Mouse (Mus musculus): ENCODE data around the gene Rnaset2a.
"Not testable (repeated sequence)": the region's sequence is repeated elsewhere in the genome, so short reads cannot be mapped to it uniquely, and the experiment has no call there.

Rnaset2a gene

DNA sequence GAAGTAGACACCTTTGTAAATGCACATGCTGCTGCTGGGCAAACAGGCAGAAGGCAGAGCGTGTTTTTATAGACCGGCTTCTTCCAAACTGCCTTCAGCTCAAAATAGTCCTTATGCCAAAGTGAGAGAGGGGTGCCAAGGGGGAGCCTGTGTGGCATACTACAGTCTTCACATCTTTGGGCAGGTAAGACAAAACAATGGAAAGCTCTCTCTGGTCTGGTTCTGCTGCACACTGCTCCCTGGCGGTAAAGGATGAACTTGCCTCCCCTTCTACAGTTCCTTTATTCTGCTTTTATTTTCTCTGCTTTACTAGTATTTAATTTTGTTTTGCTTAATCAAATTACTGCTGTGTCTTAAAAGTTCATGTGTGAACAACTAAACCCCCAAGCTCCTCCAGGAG lies 13.1 kb upstream of the Rnaset2a start:
- not testable (repeated sequence) for H3K36me3 ChIP-seq (ENCODE audit: control insufficient read depth, insufficient read depth, low read length, poor library complexity, severe bottlenecking); H3K27me3 ChIP-seq (ENCODE audit: control insufficient read depth, insufficient read depth, low read length, poor library complexity, severe bottlenecking)
- DNase-seq (ENCODE audit: low read depth, low spot score) = peak; percentile 58

DNA sequence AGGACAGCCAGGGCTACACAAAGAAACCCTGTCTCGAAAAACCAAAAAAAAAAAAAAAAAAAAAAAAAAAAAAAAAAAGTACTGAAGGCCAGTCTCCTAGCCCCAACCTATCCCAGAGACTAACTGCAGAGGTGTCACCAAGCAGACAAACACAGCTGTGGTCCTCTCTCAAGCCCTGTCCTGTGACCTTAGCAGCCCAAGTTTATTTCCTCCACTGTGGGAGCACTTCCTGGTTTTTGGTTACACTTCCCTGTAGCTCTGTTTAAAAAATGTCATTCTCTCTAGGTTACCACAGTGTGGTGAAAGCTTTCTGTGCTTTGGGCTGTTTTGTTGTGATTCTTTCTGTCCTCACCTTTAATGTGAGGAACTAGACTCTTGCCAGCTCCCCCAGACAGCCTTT lies 10.7 kb upstream of the Rnaset2a start:
- not testable (repeated sequence) for H3K27me3 ChIP-seq (ENCODE audit: control insufficient read depth, insufficient read depth, low read length, poor library complexity, severe bottlenecking); H3K36me3 ChIP-seq (ENCODE audit: control insufficient read depth, insufficient read depth, low read length, poor library complexity, severe bottlenecking); DNase-seq (ENCODE audit: low read depth, low spot score)

DNA sequence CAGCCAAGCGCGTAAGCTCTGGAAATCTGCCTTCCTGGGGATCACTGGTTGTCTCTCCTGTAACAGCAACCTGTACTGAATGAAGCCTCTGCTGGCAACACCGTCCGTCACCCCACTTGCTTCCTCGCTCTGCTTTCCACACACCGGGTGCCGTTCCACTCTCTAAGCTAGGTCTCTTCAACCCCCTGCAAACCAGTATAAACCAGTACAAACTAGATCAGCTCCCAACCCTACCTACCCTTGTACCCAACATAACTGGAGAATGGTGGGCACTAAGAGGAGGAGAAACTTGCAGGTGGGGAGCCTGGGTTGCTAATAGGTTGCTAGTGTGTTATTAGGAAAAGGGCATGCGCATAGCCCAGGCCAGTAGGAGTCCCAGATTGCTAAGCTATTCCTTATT lies 8.1 kb upstream of the Rnaset2a start:
- DNase-seq (ENCODE audit: low read depth, low spot score); H3K36me3 ChIP-seq (ENCODE audit: control insufficient read depth, insufficient read depth, low read length, poor library complexity, severe bottlenecking); H3K27me3 ChIP-seq (ENCODE audit: control insufficient read depth, insufficient read depth, low read length, poor library complexity, severe bottlenecking): not testable (repeated sequence)

DNA sequence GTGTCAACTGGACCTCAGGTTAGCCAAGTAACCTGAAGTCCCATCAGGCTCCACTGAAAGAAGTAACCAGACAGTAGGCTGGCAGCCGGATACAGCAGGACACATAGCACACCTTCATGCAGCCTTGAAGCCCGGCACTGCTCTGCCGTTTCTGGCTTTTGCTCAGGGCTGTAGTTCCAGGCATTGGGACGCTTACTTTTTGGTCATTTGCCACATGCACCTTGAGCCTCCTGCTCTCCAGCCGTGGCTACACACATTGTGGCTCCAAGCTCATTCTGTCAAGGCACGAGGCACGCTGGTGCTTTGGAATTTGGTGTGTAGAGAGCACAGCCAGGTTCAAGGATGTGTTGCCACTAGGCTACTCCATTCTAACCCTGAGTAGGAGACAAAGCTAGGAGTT lies 7.1 kb upstream of the Rnaset2a start:
- H3K36me3 ChIP-seq (ENCODE audit: control insufficient read depth, insufficient read depth, low read length, poor library complexity, severe bottlenecking); DNase-seq (ENCODE audit: low read depth, low spot score); H3K27me3 ChIP-seq (ENCODE audit: control insufficient read depth, insufficient read depth, low read length, poor library complexity, severe bottlenecking): not testable (repeated sequence)

DNA sequence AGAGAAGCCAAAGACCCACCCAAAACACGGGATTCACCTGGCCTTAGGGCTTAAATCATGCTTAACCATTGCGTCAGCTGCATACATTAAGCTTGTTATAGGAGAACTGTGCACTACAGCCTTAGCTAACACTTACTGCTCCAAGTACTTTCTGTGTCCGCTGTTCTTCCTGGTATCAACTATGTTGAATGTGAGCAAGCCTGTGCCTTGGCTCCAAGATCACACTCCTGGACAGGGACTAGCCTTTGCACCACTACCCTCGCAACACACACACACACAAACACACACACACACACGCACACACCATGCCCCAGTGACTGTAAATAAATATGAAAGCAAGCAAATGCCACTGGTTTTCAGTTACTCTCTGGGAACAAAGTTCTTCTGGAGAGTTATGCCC lies 966 bp downstream of the Rnaset2a start:
- H3K36me3 ChIP-seq (ENCODE audit: control insufficient read depth, insufficient read depth, low read length, poor library complexity, severe bottlenecking); DNase-seq (ENCODE audit: low read depth, low spot score); H3K27me3 ChIP-seq (ENCODE audit: control insufficient read depth, insufficient read depth, low read length, poor library complexity, severe bottlenecking): not testable (repeated sequence)

DNA sequence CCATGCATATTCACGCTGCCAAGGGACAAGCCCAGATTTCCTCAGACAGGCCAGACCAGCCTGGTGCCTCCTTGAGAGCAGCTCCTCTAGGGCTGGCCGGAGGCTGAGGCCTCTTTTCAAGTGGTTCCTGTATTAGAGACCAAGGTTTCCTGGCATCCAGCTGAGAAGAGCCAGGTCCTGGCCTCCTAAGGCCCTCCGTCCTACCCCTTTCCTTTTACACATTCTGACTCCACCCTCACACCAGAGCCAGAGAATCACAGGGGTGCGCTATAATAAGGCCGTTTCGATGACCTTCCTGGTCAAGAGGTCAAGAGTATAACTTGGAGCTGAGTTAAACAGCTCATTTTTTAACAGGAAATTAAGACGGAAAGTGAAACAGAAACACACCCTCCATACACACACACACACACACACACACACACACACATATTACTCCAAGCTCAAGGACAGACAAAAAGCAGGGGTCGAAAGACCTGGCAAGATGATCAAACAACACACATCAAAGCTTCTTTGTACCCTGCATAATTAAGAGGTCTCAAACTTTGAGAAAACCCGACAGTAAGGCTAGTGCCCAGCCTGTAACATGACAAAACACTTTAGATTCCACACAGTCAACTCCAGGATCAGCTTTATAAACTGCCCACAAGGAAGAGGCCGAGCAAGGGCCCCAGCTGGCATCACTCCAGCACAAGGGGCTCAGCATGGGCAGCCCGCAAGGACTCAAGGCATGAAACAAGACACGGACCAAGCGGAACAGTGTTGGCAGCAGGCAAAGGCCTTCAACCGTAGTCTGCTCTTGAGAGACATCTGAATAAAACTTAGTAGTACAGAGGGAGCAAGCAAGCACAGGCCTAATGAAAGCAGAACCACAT lies 3.9 kb downstream of the Rnaset2a start:
- DNase-seq (ENCODE audit: low read depth, low spot score) = peak; percentile 15
- not testable (repeated sequence) for H3K36me3 ChIP-seq (ENCODE audit: control insufficient read depth, insufficient read depth, low read length, poor library complexity, severe bottlenecking); H3K27me3 ChIP-seq (ENCODE audit: control insufficient read depth, insufficient read depth, low read length, poor library complexity, severe bottlenecking)

DNA sequence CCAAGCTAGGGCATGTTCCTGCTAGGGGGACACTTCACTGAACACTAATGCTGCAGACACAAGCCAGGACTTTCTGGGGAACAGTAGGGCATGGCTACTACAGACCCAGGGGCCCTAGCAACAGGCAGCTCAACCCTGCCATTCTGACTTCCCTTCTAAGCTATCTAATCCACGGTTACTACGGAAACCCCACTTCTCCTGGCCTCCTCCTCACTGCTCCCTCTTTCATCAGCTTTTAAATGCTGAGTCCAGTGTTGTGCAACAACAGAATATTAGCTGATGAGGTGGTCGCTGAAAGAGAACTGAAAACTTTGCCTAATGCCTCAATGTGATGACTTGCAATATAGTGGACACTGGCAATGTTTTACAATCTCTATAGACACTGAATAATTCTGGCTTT lies 7.7 kb downstream of the Rnaset2a start:
- not testable (repeated sequence) for DNase-seq (ENCODE audit: low read depth, low spot score); H3K27me3 ChIP-seq (ENCODE audit: control insufficient read depth, insufficient read depth, low read length, poor library complexity, severe bottlenecking)

DNA sequence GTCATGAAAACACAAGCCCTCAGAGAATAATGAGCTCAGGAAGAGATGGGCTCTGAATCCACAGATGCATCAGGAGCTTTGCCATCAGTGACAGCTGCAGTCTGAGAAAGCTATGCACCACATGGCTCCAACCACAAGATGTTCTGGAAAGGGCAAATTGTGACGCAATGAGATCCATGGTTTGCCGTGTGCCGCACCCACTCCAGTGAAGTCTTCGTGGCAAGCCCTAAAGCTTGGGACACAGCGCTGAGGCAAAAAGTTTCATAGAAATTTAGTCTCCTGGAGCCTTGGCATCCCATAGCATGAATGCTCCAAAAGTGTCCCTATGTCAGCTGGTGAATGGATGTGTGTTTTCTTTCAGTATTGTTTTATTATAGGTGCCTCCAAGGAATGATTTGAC lies 9.8 kb downstream of the Rnaset2a start:
- not testable (repeated sequence) for H3K36me3 ChIP-seq (ENCODE audit: control insufficient read depth, insufficient read depth, low read length, poor library complexity, severe bottlenecking); H3K27me3 ChIP-seq (ENCODE audit: control insufficient read depth, insufficient read depth, low read length, poor library complexity, severe bottlenecking); DNase-seq (ENCODE audit: low read depth, low spot score)

More for the DNA sequence above, 7.7 kb downstream of the Rnaset2a start:
- H3K36me3 ChIP-seq (ENCODE audit: control insufficient read depth, insufficient read depth, low read length, poor library complexity, severe bottlenecking) = not testable (repeated sequence)

DNA sequence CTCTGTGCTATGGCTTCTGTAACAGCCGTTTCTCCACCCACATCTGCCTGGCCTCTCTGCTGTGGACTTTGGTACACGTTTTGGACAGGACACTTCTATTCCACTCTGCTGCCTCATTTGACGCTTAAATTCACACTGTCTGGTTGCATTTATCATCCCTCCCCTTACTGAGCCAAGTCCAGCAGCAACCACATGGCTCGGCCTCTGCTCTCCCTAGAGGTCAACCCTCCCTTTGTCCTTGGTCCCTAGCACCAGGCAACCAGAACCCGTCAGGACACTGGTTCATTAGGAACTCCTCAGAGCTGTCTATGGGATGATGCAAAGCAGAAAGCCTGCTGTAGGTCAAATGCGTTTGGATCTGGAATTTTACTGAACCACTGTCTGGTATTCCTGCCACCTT lies 17.0 kb downstream of the Rnaset2a start:
- DNase-seq (ENCODE audit: low read depth, low spot score); H3K27me3 ChIP-seq (ENCODE audit: control insufficient read depth, insufficient read depth, low read length, poor library complexity, severe bottlenecking): not testable (repeated sequence)

DNA sequence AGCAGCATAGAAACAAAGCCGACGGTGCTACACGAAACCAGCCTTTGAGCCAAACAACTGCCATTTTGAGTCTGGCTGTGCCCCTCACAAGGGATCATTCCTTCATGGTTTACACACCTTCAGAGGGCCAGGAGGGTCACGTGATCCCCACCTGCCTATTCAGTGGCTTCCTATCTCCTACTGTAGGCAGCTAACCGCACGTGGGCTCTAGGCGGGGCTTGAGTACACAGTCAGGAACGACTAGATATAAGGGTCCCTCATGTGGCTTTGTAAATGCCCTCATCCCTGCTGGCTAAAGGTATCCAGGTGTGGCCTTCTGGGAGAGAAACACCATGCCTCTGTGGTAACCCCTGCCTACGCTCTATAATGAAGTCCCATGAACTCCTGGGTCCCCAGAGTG lies 18.3 kb downstream of the Rnaset2a start:
- DNase-seq (ENCODE audit: low read depth, low spot score); H3K36me3 ChIP-seq (ENCODE audit: control insufficient read depth, insufficient read depth, low read length, poor library complexity, severe bottlenecking); H3K27me3 ChIP-seq (ENCODE audit: control insufficient read depth, insufficient read depth, low read length, poor library complexity, severe bottlenecking): not testable (repeated sequence)

More for the DNA sequence above, 17.0 kb downstream of the Rnaset2a start:
- not testable (repeated sequence) for H3K36me3 ChIP-seq (ENCODE audit: control insufficient read depth, insufficient read depth, low read length, poor library complexity, severe bottlenecking)

DNA sequence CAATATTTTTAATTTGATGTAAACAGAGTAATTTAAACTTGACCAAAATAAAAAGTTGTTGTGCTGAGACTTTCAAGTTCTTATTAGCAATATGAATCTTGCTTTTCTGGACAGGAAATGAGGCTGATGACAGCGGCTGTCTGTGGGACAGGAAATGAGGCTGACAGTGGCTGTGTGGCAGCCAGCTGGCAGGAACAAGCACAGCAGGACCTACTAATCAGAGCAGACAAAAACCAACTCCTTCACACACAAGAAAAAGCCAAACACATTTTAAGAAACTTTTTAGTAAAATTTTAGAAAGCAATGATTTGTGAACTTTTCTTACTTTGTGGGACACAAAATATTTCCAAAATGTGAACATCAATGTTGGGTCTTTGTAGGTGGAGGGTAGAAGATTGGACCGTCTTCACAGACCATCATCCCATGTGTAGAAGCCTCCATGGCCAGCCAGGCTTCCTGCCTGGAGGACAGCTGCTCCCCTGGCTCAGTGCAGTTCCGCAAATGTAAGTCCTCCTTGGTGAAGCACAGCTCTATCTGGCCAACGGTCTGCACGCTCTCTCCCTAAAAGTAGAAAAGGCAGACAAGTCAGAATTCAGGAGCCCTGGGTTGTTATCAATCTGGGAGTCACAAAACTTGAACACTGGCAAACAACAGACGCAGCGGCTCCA lies 19.4 kb downstream of the Rnaset2a start:
- not testable (repeated sequence) for DNase-seq (ENCODE audit: low read depth, low spot score); H3K36me3 ChIP-seq (ENCODE audit: control insufficient read depth, insufficient read depth, low read length, poor library complexity, severe bottlenecking); H3K27me3 ChIP-seq (ENCODE audit: control insufficient read depth, insufficient read depth, low read length, poor library complexity, severe bottlenecking)

DNA sequence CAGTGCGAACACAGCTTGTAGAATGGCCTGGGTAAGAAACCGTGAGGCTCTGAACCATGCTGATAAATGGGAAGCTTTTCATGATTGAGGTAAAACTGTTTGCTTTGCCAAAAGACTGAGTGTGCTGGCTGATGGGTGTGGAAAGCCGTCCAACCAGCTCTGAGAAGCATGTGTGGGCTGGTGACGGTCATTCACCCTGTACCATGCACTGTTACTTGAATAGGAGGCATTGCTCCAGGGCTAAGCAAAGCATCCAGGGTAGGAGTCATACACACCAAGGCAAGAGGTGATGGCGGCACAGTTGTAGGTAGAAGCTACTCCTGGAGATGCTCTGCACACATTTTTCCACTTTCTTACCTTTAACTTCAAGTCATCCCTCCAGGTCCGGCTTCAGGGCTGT lies 23.3 kb downstream of the Rnaset2a start:
- H3K36me3 ChIP-seq (ENCODE audit: control insufficient read depth, insufficient read depth, low read length, poor library complexity, severe bottlenecking); H3K27me3 ChIP-seq (ENCODE audit: control insufficient read depth, insufficient read depth, low read length, poor library complexity, severe bottlenecking); DNase-seq (ENCODE audit: low read depth, low spot score): not testable (repeated sequence)

DNA sequence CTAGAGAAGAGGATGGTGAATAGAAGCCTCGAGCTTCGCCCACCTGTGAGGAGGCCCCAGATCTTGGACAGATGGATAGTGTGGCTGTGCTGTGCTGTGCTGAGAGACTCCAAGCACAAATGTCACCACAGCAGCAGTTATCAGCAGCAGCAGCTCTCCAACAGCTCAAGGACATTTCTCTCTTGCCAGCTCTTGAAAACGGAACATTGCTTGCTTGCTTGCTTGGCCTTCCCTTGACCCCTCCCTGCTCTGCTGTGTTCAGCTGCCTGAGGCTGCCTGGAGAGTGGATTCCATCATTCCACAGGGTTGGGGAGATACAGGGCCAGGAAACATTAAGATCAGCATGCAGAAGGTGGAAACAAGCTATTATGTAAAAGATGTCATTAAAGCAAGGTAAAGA lies 24.9 kb downstream of the Rnaset2a start:
- DNase-seq (ENCODE audit: low read depth, low spot score); H3K36me3 ChIP-seq (ENCODE audit: control insufficient read depth, insufficient read depth, low read length, poor library complexity, severe bottlenecking); H3K27me3 ChIP-seq (ENCODE audit: control insufficient read depth, insufficient read depth, low read length, poor library complexity, severe bottlenecking): not testable (repeated sequence)

DNA sequence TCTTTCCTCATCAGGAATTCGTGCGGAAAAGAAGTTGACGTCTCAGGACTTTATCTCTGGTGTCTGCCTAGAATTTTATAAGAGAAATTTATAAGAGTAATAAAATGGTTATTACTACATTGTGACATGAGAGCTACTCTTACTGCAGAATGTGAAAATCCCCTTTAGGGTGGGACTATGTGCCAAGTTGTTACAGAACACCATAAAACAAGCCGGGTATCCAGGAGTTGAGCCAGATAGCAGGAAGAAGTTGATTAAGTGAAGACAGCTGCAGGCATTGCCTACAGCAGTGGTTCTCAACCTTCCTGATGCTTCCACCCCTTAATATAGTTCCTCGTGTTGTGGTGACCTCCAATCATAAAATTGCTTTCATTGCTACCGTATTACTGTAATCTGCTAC lies 31.0 kb downstream of the Rnaset2a start:
- not testable (repeated sequence) for H3K36me3 ChIP-seq (ENCODE audit: control insufficient read depth, insufficient read depth, low read length, poor library complexity, severe bottlenecking); H3K27me3 ChIP-seq (ENCODE audit: control insufficient read depth, insufficient read depth, low read length, poor library complexity, severe bottlenecking); DNase-seq (ENCODE audit: low read depth, low spot score)

DNA sequence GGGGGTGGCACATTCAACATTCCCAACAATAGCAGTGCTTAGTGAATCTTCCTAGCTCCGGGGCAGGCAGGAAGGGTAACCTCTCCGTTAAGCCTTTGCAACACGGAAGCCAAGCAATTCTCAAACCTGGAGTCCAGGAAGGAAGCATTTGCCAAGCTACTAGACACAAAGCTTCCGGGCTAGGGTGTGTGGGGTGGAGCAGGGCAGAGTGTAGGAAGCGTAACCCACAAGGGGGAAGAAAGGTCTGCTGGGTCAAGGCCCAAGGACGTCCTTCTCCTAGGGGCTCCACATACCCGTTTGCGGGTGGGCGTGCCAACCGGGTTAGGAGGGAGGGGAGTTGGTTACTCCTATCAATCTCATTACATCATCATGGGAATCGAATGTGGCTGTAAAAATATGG lies 31.5 kb downstream of the Rnaset2a start:
- peak; percentile 3 for DNase-seq (ENCODE audit: low read depth, low spot score)
- H3K36me3 ChIP-seq (ENCODE audit: control insufficient read depth, insufficient read depth, low read length, poor library complexity, severe bottlenecking); H3K27me3 ChIP-seq (ENCODE audit: control insufficient read depth, insufficient read depth, low read length, poor library complexity, severe bottlenecking): not testable (repeated sequence)

Measured in splenic B cell, adult 2 months (primary cell).